Mouse (Mus musculus): ENCODE data around the gene Cdca5. TPM values are rescaled to one million over a fixed set of nuclear protein-coding genes. Genes with fewer than 3 reads are reported as not detected.

Gene Cdca5
- polyA plus RNA-seq, 1 experiment from 2014 or later: 6.8 TPM

DNA sequence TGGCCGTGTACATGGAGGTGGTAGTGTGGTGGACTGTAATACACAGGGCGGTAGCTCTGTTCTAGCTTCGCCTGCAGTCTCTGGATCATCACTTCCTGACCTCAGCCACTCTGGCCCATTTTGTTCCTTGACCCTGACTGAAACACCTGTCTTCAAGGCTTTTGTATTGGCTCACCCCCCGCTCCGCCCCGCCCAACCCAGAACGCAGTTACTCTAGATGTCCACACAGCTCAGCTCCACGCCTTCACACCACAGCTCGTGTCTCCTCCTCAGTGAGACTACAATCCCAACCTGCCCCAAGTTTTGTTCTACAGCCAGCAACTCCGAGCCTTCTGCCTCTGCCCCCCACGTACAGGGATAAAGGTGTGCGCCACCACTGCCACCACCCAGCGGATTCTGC lies 4.1 kb downstream of the Cdca5 start:
- peaks cover 7% of the 10 kb centered on the region; the same call in 1 of the 2 replicates for H3K36me3 ChIP-seq (replicated peaks; ENCODE audit: control insufficient read depth, insufficient read depth)
- H3K4me1 ChIP-seq (replicated peaks; ENCODE audit: control insufficient read depth, insufficient read depth, low read length): peaks cover 9% of the 10 kb centered on the region
- no peak overlapping the region for H3K4me2 ChIP-seq (replicated peaks)
- no peak overlapping the region for H3K27ac ChIP-seq
- H3K9ac ChIP-seq: no peak overlapping the region
- no peaks in the 10 kb centered on the region for H3K27me3 ChIP-seq (ENCODE audit: control insufficient read depth, insufficient read depth, low read length)
- H3K4me3 ChIP-seq (replicated peaks; ENCODE audit: low read length): no peak overlapping the region
- ATAC-seq (ENCODE audit: low FRiP score) (no peak), DNase-seq (ENCODE audit: low spot score) (no peak)
- H3K9me3 ChIP-seq (ENCODE audit: control insufficient read depth, low read length): no peaks in the 10 kb centered on the region
- 96% methylated on average over 13 of the region's 13 CpGs for WGBS

DNA sequence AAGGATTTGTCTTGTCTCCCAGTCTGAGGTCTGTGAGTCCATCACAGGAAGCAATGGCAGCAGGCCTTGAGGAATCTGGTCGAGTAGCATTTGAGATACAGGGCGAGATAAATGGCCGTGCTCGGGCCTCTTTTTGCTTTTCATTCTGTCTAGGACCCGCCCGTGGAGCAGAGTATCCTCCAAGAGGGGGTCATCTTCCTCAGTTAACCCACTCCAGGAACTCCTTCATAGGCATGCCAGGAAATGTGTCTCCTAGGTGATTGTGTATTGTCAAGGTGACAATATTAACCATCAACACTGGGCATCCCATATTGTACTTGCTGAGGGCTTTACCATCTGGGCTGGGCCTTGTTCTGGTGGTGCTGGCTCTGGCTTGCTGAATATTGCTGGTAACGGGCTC lies 9.3 kb downstream of the Cdca5 start, which contains the start of gene AC131692.1:
TSS of gene AC131692.1 (plus strand) at position 301 of the 400 bp plus-strand sequence.
- H3K27ac ChIP-seq: no peak within 1 kb of the TSS
- H3K4me1 ChIP-seq (replicated peaks; ENCODE audit: control insufficient read depth, insufficient read depth, low read length): no peaks in the 10 kb centered on the region
- peaks cover 7% of the 10 kb centered on the region; the same call in 1 of the 2 replicates for H3K36me3 ChIP-seq (replicated peaks; ENCODE audit: control insufficient read depth, insufficient read depth)
- no peaks in the 10 kb centered on the region for H3K27me3 ChIP-seq (ENCODE audit: control insufficient read depth, insufficient read depth, low read length)
- ATAC-seq (ENCODE audit: low FRiP score) (no peak), DNase-seq (ENCODE audit: low spot score) (no peak)
- 91% methylated on average over 7 of the region's 7 CpGs for WGBS
- H3K4me3 ChIP-seq (replicated peaks; ENCODE audit: low read length): no peak within 1 kb of the TSS
- no peak within 1 kb of the TSS for H3K9ac ChIP-seq
- H3K4me2 ChIP-seq (replicated peaks): no peak within 1 kb of the TSS
- H3K9me3 ChIP-seq (ENCODE audit: control insufficient read depth, low read length): no peaks in the 10 kb centered on the region

DNA sequence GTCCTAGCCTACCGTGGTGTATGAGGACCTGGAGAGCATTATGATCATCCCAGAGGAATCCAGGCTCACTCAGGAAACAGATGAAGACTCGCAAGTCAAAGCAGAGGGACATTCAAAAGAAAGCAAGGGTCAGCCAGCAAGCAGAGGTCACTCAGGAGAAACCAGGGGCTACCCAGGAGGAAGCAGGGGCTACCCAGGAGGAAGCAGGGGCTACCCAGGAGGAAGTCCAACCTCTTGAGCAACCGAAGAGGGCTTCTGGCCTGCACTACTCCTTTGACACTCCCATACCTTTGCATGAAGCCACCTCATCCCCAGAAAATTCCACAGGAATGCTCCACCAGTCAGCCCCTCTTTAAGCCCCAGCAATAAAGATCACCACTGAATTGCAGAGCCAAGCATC lies 13.1 kb downstream of the Cdca5 start:
- H3K9me3 ChIP-seq (ENCODE audit: control insufficient read depth, low read length): no peaks in the 10 kb centered on the region
- H3K27ac ChIP-seq: no peak overlapping the region
- no peaks in the 10 kb centered on the region for H3K36me3 ChIP-seq (replicated peaks; ENCODE audit: control insufficient read depth, insufficient read depth)
- WGBS: 86% methylated on average over 3 of the region's 3 CpGs
- H3K4me2 ChIP-seq (replicated peaks): no peak overlapping the region
- no peak overlapping the region for H3K4me3 ChIP-seq (replicated peaks; ENCODE audit: low read length)
- H3K27me3 ChIP-seq (ENCODE audit: control insufficient read depth, insufficient read depth, low read length): no peaks in the 10 kb centered on the region
- no peaks in the 10 kb centered on the region for H3K4me1 ChIP-seq (replicated peaks; ENCODE audit: control insufficient read depth, insufficient read depth, low read length)
- no peak overlapping the region for H3K9ac ChIP-seq
- ATAC-seq (ENCODE audit: low FRiP score) (no peak), DNase-seq (ENCODE audit: low spot score) (no peak)

DNA sequence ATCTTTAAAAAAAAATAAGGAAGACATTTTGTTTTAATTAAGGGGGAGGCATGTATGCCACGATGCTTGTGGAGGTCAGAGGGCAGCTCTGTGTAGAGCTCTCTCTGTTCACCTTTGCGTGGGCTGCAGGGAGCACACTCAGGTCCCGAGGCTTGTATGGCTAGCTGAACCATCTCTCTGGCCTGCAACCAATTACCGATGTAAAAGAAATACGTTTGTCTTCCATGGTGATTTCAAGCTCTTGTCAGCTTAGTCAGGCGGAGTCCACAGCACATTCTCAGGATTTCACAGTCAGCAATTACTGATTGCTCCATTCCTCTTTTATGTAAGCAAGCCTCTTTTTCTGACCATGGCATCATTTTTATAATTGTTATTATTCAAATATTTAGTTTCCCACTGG lies 16.4 kb downstream of the Cdca5 start:
- DNase-seq (ENCODE audit: low spot score) (no peak), ATAC-seq (ENCODE audit: low FRiP score) (no peak)
- no peak overlapping the region for H3K4me2 ChIP-seq (replicated peaks)
- no peak overlapping the region for H3K9ac ChIP-seq
- no peaks in the 10 kb centered on the region for H3K4me1 ChIP-seq (replicated peaks; ENCODE audit: control insufficient read depth, insufficient read depth, low read length)
- H3K9me3 ChIP-seq (ENCODE audit: control insufficient read depth, low read length): no peaks in the 10 kb centered on the region
- 50% methylated on average over 6 of the region's 6 CpGs for WGBS
- no peaks in the 10 kb centered on the region for H3K27me3 ChIP-seq (ENCODE audit: control insufficient read depth, insufficient read depth, low read length)
- no peaks in the 10 kb centered on the region for H3K36me3 ChIP-seq (replicated peaks; ENCODE audit: control insufficient read depth, insufficient read depth)
- H3K27ac ChIP-seq: no peak overlapping the region
- no peak overlapping the region for H3K4me3 ChIP-seq (replicated peaks; ENCODE audit: low read length)

DNA sequence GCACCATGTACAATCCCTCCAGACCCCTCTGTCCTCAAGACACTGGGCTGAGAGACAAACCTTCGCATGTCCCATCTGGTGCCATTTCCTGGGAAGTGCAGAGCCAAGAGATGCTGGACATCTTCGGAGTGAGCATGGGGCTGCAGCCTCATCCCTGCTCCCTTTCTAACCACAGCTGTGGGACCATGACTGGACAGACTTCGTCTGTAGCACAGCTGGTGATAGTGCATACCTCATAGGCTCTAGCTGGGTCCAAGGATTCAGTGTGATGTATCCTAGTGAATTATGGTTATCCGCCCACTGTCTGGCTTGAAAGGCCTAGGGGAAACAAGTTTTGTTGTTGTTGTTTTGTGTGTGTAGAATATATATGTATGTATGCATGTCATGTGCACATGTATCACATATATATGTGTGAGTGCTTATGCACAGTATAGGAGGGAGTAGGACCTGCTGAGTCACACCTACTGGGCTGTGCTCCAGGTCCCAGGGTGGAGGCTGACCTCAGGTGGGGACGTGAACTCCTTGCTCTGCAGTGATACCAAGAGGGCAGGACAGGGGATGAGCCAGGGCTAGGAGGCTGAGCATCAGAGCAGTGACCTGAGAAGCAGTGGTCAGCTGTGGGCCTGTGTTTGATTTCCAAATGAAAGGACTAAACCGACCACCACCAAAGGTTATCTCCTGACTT lies 17.5 kb downstream of the Cdca5 start:
- Histone ChIP-seq H3K27me3 (ENCODE audit: control insufficient read depth, insufficient read depth, low read length) (no peaks in the 10 kb centered on the region), H3K36me3 (replicated peaks; ENCODE audit: control insufficient read depth, insufficient read depth) (no peaks in the 10 kb centered on the region), H3K4me2 (replicated peaks) (no peak overlapping the region), H3K27ac (no peak overlapping the region), H3K9ac (no peak overlapping the region), H3K9me3 (ENCODE audit: control insufficient read depth, low read length) (no peaks in the 10 kb centered on the region), H3K4me1 (replicated peaks; ENCODE audit: control insufficient read depth, insufficient read depth, low read length) (no peaks in the 10 kb centered on the region), H3K4me3 (replicated peaks; ENCODE audit: low read length) (no peak overlapping the region)
- no peak for DNase-seq (ENCODE audit: low spot score)
- WGBS: 81% methylated on average over 6 of the region's 6 CpGs
- no peak for ATAC-seq (ENCODE audit: low FRiP score)

DNA sequence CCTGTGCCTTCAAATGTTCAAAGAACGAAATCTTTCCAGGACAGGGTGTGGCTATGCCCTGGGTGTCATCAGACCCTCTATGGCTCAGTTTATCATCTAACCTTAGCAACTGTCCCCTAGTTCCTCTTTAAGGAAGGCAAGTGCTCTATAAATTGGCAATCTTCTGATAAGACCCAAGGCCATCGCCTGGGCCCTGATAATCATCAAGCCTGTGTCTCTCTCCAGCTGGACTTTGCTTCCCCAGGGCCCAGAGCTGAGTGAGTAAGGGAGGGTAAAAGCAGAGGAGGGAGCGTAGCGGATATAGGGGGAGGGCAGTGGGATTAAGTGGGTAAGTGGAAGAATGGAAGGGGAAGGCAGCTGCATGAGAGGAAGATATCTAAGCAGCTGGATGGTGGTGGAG lies 19.7 kb downstream of the Cdca5 start:
- Histone ChIP-seq H3K9ac (no peak overlapping the region), H3K27ac (no peak overlapping the region), H3K4me2 (replicated peaks) (no peak overlapping the region), H3K9me3 (ENCODE audit: control insufficient read depth, low read length) (no peaks in the 10 kb centered on the region), H3K4me1 (replicated peaks; ENCODE audit: control insufficient read depth, insufficient read depth, low read length) (no peaks in the 10 kb centered on the region), H3K36me3 (replicated peaks; ENCODE audit: control insufficient read depth, insufficient read depth) (no peaks in the 10 kb centered on the region), H3K4me3 (replicated peaks; ENCODE audit: low read length) (no peak overlapping the region), H3K27me3 (ENCODE audit: control insufficient read depth, insufficient read depth, low read length) (no peaks in the 10 kb centered on the region)
- ATAC-seq (ENCODE audit: low FRiP score) (no peak), DNase-seq (ENCODE audit: low spot score) (no peak)
- 88% methylated on average over 4 of the region's 4 CpGs for WGBS

DNA sequence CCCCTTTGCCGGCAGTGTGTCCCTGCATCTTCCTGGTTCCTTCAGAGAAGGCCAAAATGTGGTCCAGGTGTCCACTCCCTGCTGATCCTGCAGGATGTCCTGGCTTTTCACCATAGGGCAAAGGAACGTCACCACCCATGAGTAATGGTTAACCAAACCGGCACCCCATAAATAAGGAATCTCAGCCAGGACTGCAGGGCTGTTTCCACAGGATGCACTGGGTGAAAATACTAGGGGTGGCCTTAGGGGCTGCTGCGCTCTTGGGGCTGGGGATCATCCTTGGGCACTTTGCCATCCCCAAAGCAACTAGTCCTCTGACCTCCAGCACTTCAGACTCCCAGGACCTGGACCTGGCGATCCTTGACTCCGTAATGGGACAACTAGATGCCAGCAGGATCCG lies 20.8 kb downstream of the Cdca5 start, which contains the start of gene Naaladl1:
TSS of gene Naaladl1 (plus strand) at position 197 of the 400 bp plus-strand sequence.
- 83% methylated on average over 7 of the region's 7 CpGs for WGBS
- Histone ChIP-seq H3K4me1 (replicated peaks; ENCODE audit: control insufficient read depth, insufficient read depth, low read length) (no peaks in the 10 kb centered on the region), H3K27me3 (ENCODE audit: control insufficient read depth, insufficient read depth, low read length) (no peaks in the 10 kb centered on the region), H3K9ac (no peak within 1 kb of the TSS; the same call in 1 of the 2 replicates), H3K9me3 (ENCODE audit: control insufficient read depth, low read length) (no peaks in the 10 kb centered on the region), H3K36me3 (replicated peaks; ENCODE audit: control insufficient read depth, insufficient read depth) (no peaks in the 10 kb centered on the region), H3K4me2 (replicated peaks) (no peak within 1 kb of the TSS), H3K27ac (no peak within 1 kb of the TSS), H3K4me3 (replicated peaks; ENCODE audit: low read length) (no peak within 1 kb of the TSS)
- no peak for DNase-seq (ENCODE audit: low spot score)
- ATAC-seq (ENCODE audit: low FRiP score): no peak

DNA sequence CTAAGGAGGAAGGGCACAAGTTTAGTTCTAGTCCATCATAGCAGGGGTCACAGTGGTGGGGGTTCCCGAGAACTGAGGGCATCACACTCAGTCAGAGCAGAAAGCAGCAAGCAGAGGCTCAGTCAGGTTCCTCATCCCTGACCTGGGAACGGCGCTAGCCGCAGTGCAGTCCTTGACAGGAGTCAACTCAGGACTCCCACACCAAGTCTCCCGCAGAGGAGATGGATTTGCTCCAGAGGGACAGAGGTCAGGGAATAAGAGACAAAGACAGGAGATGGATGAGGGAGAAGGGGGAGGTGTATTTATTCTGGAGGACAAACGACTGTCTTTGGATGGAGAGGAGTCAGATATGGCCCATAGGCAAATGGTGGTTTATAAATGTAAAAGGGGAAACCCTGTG lies 28.3 kb downstream of the Cdca5 start:
- Histone ChIP-seq H3K36me3 (replicated peaks; ENCODE audit: control insufficient read depth, insufficient read depth) (peaks cover 35% of the 10 kb centered on the region), H3K9ac (no peak overlapping the region), H3K9me3 (ENCODE audit: control insufficient read depth, low read length) (no peaks in the 10 kb centered on the region), H3K4me2 (replicated peaks) (no peak overlapping the region), H3K27ac (no peak overlapping the region), H3K4me1 (replicated peaks; ENCODE audit: control insufficient read depth, insufficient read depth, low read length) (peaks cover 12% of the 10 kb centered on the region; the same call in 1 of the 2 replicates), H3K4me3 (replicated peaks; ENCODE audit: low read length) (no peak overlapping the region), H3K27me3 (ENCODE audit: control insufficient read depth, insufficient read depth, low read length) (no peaks in the 10 kb centered on the region)
- WGBS: 58% methylated on average over 6 of the region's 6 CpGs
- ATAC-seq (ENCODE audit: low FRiP score) (no peak), DNase-seq (ENCODE audit: low spot score) (no peak)

DNA sequence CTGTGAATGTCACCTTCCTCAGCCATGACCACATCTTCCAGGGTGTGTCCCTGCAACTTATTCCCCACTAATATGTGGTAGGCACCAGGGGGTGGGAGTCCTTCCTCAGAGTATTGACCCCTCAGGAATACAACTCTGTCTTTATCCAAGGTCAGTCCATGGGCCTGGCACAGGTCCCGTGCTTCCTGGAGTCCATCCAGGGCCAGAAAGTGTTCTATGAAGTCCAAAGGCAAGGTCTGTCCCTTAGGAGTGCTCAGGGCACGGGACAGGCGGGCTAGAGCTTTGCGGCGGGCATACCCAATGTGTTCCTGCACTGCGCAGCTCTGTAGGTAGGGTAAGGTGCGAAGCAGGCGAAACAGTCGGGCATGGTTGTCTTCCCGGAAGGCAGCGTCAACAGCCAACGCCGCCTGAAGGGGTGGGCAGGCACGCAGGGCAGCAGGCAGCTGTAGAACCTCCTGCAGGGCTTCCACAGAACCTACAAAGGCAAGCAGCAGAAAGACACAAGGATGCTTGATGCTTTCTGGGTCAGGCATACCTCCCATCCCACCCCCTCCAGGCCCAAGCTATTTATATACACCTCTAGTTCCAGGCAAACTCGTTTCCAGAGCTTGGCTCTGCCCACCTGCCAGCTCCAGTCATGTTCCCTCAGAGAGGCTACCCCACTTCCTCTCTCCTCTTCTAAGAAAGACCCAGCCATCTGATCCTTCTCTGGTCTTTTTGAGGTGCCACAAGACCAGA lies 31.5 kb downstream of the Cdca5 start:
- peaks cover 43% of the 10 kb centered on the region for H3K36me3 ChIP-seq (replicated peaks; ENCODE audit: control insufficient read depth, insufficient read depth)
- H3K27ac ChIP-seq: no peak overlapping the region
- no peaks in the 10 kb centered on the region for H3K27me3 ChIP-seq (ENCODE audit: control insufficient read depth, insufficient read depth, low read length)
- ATAC-seq (ENCODE audit: low FRiP score) (no peak), DNase-seq (ENCODE audit: low spot score) (no peak)
- no peaks in the 10 kb centered on the region for H3K9me3 ChIP-seq (ENCODE audit: control insufficient read depth, low read length)
- H3K4me3 ChIP-seq (replicated peaks; ENCODE audit: low read length): no peak overlapping the region
- 94% methylated on average over 15 of the region's 15 CpGs for WGBS
- H3K9ac ChIP-seq: peak overlapping the region; percentile 87; the same call in 1 of the 2 replicates
- H3K4me2 ChIP-seq (replicated peaks): peak overlapping the region; percentile 94
- H3K4me1 ChIP-seq (replicated peaks; ENCODE audit: control insufficient read depth, insufficient read depth, low read length): peaks cover 23% of the 10 kb centered on the region; the same call in 1 of the 2 replicates

Data from hindbrain, embryonic 14.5 days (tissue).